Mouse (Mus musculus): ENCODE data around the gene Nprl3. TPM values are rescaled to one million over a fixed set of nuclear protein-coding genes. Genes with fewer than 3 reads are reported as not detected.
A peak's percentile ranks its signal among the peaks of the same experiment; 100 is the strongest.

The Nprl3 gene
- polyA plus RNA-seq, 1 experiment from 2014 or later = 38.6 TPM

- ATAC-seq (ENCODE audit: insufficient number of reproducible peaks, low FRiP score) = no peak
- no peak overlapping the region for H3K4me3 ChIP-seq
- peaks cover 75% of the 10 kb centered on the region for H3K4me1 ChIP-seq (replicated peaks)
- H3K36me3 ChIP-seq = peaks cover 4% of the 10 kb centered on the region; the same call in 1 of the 2 replicates
- H3K27ac ChIP-seq (ENCODE audit: poor library complexity, severe bottlenecking) = peak overlapping the region; percentile 10
- no peaks in the 10 kb centered on the region for H3K9me3 ChIP-seq (replicated peaks)
- no peak overlapping the region for H3K4me2 ChIP-seq
- H3K27me3 ChIP-seq (replicated peaks) = no peaks in the 10 kb centered on the region
- no peak overlapping the region for H3K9ac ChIP-seq
- WGBS = 65% methylated on average over 4 of the region's 4 CpGs
Observed at GRCm38 (mm10) chr11:32223297-32223967, 44.1 kb downstream of the Nprl3 start.

DNA sequence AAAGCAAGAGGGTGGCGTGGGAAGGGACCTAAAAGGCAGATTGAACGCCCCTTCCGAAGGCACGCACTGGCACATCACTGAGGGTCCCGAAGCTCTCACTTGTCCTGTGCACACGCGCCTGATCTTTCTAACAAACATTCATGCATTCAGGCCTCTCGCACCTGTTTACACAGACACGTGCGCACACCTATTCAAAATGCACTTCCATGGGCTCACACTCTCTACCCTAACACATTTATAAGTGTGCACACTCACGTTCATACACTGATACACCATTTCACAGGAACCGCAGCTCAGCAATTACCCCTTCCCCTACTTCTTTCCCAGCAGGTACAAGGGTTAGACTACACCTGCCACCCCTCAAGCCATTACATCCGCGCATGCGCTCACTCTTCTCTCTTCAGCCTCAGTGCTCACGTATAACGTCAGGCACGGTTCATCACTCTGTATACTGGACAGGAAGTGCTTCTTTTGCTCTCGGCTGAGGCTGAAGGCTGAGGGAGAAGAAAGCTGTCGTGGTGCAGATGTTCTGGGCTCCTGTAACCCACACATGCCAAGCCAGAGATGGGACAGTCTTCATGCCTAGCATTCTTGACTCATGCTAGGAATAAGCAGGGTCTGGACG is 44.8 kb downstream of the Nprl3 start:
- Histone ChIP-seq H3K27ac (ENCODE audit: poor library complexity, severe bottlenecking) (peak overlapping the region; percentile 91), H3K4me1 (replicated peaks) (peaks cover 81% of the 10 kb centered on the region), H3K27me3 (replicated peaks) (no peaks in the 10 kb centered on the region), H3K4me2 (peak overlapping the region; percentile 77), H3K9me3 (replicated peaks) (no peaks in the 10 kb centered on the region), H3K9ac (peak overlapping the region; percentile 92), H3K4me3 (peak overlapping the region; percentile 80), H3K36me3 (peaks cover 5% of the 10 kb centered on the region; the same call in 1 of the 2 replicates)
- no peak for ATAC-seq (ENCODE audit: insufficient number of reproducible peaks, low FRiP score)
- WGBS = 12% methylated on average over 21 of the region's 21 CpGs

DNA sequence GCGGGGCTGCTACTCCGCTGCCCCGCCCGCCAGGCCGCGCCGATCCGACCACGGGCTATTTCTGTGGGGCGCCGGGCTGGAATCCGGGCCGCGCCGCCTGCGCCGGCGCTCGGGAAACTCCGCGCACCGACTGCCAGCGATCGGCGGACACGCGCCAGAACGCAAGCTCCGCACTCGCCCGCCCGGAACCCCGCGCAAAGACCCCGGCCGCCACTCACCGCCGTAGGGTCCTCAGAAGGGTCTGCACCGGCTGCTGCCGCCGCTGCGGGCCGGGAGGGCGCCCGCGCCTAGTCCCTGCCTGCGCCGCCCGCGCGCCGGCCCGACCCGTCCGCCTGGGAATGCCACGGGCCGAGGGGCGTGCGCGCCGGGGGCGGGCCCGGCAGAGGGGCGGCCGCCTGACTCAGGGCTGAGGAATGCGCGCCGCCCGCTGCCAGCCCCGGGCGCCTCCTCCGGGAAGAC is 45.5 kb downstream of the Nprl3 start, which contains the start of gene Rhbdf1:
Gene Rhbdf1, minus strand, starts transcription at position 350 of the 459 bp plus-strand sequence.
- peak; percentile 69 for ATAC-seq (ENCODE audit: insufficient number of reproducible peaks, low FRiP score)
- Histone ChIP-seq H3K4me3 (peak within 1 kb of the TSS; percentile 80), H3K36me3 (peaks cover 6% of the 10 kb centered on the region; the same call in 1 of the 2 replicates), H3K9me3 (replicated peaks) (no peaks in the 10 kb centered on the region), H3K9ac (peak within 1 kb of the TSS; percentile 92), H3K27me3 (replicated peaks) (no peaks in the 10 kb centered on the region), H3K27ac (ENCODE audit: poor library complexity, severe bottlenecking) (peak within 1 kb of the TSS; percentile 91), H3K4me1 (replicated peaks) (peaks cover 78% of the 10 kb centered on the region), H3K4me2 (peak within 1 kb of the TSS; percentile 77)
- under 1% methylated on average over 61 of the region's 72 CpGs for WGBS

GRCm38 (mm10) chr11:32221225-32221950 is 46.1 kb downstream of the Nprl3 start:
- H3K9ac ChIP-seq = peak overlapping the region; percentile 92
- under 1% methylated on average over 45 of the region's 46 CpGs for WGBS
- no peaks in the 10 kb centered on the region for H3K9me3 ChIP-seq (replicated peaks)
- peak overlapping the region; percentile 80 for H3K4me3 ChIP-seq
- H3K4me1 ChIP-seq (replicated peaks) = peaks cover 75% of the 10 kb centered on the region
- peak; percentile 67 for ATAC-seq (ENCODE audit: insufficient number of reproducible peaks, low FRiP score)
- peaks cover 6% of the 10 kb centered on the region; the same call in 1 of the 2 replicates for H3K36me3 ChIP-seq
- no peaks in the 10 kb centered on the region for H3K27me3 ChIP-seq (replicated peaks)
- peak overlapping the region; percentile 77 for H3K4me2 ChIP-seq
- H3K27ac ChIP-seq (ENCODE audit: poor library complexity, severe bottlenecking) = peak overlapping the region; percentile 91

- H3K9ac ChIP-seq = peak overlapping the region; percentile 92
- peak; percentile 40 for ATAC-seq (ENCODE audit: insufficient number of reproducible peaks, low FRiP score)
- peak overlapping the region; percentile 91 for H3K27ac ChIP-seq (ENCODE audit: poor library complexity, severe bottlenecking)
- H3K4me3 ChIP-seq = peak overlapping the region; percentile 80
- peaks cover 70% of the 10 kb centered on the region for H3K4me1 ChIP-seq (replicated peaks)
- H3K9me3 ChIP-seq (replicated peaks) = no peaks in the 10 kb centered on the region
- WGBS = 28% methylated on average over 10 of the region's 10 CpGs
- H3K4me2 ChIP-seq = peak overlapping the region; percentile 77
- H3K27me3 ChIP-seq (replicated peaks) = no peaks in the 10 kb centered on the region
- peaks cover 12% of the 10 kb centered on the region for H3K36me3 ChIP-seq
Observed at GRCm38 (mm10) chr11:32220607-32221224, 46.8 kb downstream of the Nprl3 start.

DNA sequence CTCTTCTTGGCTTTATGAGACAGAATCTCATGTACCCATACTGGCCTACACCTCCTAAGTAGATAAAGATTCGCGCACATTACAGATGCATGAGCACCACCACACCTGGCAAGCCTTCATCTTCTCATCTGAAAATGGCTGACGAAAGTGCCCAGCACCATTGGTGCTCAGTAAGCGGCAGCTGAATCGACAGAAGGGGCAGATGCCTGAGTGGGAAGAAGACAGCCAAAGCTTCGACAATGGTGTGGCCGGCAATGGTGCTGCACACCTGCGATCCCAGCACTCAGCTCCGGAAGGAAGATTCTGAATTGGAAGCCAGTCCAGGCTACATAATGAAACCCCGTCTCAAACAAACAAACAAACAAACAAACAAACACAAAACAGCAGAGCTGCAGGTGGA is 48.2 kb downstream of the Nprl3 start:
- H3K9ac ChIP-seq = 0 out of 2 replicates have a peak overlapping the region, but pooled peaks have one; percentile 23
- H3K36me3 ChIP-seq = peaks cover 26% of the 10 kb centered on the region
- H3K9me3 ChIP-seq (replicated peaks) = no peaks in the 10 kb centered on the region
- ATAC-seq (ENCODE audit: insufficient number of reproducible peaks, low FRiP score) = no peak
- H3K4me1 ChIP-seq (replicated peaks) = peaks cover 55% of the 10 kb centered on the region
- H3K4me3 ChIP-seq = no peak overlapping the region
- H3K27me3 ChIP-seq (replicated peaks) = no peaks in the 10 kb centered on the region
- H3K27ac ChIP-seq (ENCODE audit: poor library complexity, severe bottlenecking) = no peak overlapping the region
- WGBS = 89% methylated on average over 10 of the region's 10 CpGs
- peak overlapping the region; percentile 77; the same call in 1 of the 2 replicates for H3K4me2 ChIP-seq

DNA sequence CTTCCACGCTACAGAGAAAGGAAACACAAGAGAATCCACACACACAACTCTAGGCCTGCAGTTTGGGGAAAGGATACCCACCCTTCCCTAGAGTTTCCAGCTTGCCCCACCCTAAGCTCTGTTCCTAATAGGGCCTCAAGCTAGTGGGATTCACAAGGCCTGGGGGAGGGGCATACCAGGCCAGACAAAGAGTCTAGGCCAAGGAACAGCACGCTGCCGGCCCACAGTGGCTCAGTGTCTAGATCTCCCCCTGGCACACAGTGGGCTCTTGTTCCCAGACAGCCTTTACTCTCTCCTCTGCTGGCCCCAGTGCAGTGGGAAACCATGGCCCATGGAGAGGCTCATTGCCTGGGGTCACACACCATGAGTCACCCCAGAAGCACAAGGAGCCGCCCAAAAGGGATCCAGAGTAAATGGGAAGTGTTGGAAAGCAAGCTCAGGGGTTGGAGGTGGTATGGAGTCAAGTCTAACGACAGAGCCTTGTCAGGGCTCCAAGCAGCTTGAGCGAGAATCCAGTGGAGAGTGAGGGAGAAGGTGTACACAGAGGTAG is 48.9 kb downstream of the Nprl3 start:
- Histone ChIP-seq H3K27me3 (replicated peaks) (no peaks in the 10 kb centered on the region), H3K27ac (ENCODE audit: poor library complexity, severe bottlenecking) (no peak overlapping the region), H3K4me3 (no peak overlapping the region), H3K9me3 (replicated peaks) (no peaks in the 10 kb centered on the region), H3K4me1 (replicated peaks) (peaks cover 48% of the 10 kb centered on the region), H3K4me2 (peak overlapping the region; percentile 20), H3K9ac (0 out of 2 replicates have a peak overlapping the region, but pooled peaks have one; percentile 16), H3K36me3 (peaks cover 34% of the 10 kb centered on the region)
- WGBS = 57% methylated on average over 6 of the region's 6 CpGs
- no peak for ATAC-seq (ENCODE audit: insufficient number of reproducible peaks, low FRiP score)

DNA sequence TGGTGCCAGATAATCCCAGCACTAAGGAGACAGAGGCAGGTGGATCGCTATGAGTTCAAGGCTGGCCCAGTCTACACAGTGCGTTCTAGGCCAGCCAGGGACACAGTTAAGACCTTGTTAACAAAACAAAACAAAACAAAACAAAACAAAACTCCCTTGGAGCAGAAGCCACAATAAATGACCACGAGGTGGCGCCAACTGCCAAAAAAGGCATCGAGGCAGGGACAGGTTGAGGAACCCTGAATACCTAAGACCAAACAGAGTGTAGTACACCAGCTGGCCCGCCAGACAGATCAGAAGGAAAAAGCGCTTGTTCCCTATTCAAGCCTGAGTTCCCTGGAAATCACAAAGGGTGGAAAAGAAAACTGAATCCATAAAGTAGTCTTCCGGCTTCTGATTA is 50.7 kb downstream of the Nprl3 start:
- 26% methylated on average over 8 of the region's 8 CpGs for WGBS
- no peaks in the 10 kb centered on the region for H3K27me3 ChIP-seq (replicated peaks)
- peaks cover 34% of the 10 kb centered on the region for H3K4me1 ChIP-seq (replicated peaks)
- H3K9ac ChIP-seq = no peak overlapping the region
- H3K27ac ChIP-seq (ENCODE audit: poor library complexity, severe bottlenecking) = no peak overlapping the region
- no peaks in the 10 kb centered on the region for H3K9me3 ChIP-seq (replicated peaks)
- peaks cover 51% of the 10 kb centered on the region for H3K36me3 ChIP-seq
- no peak overlapping the region for H3K4me2 ChIP-seq
- no peak for ATAC-seq (ENCODE audit: insufficient number of reproducible peaks, low FRiP score)
- no peak overlapping the region for H3K4me3 ChIP-seq

DNA sequence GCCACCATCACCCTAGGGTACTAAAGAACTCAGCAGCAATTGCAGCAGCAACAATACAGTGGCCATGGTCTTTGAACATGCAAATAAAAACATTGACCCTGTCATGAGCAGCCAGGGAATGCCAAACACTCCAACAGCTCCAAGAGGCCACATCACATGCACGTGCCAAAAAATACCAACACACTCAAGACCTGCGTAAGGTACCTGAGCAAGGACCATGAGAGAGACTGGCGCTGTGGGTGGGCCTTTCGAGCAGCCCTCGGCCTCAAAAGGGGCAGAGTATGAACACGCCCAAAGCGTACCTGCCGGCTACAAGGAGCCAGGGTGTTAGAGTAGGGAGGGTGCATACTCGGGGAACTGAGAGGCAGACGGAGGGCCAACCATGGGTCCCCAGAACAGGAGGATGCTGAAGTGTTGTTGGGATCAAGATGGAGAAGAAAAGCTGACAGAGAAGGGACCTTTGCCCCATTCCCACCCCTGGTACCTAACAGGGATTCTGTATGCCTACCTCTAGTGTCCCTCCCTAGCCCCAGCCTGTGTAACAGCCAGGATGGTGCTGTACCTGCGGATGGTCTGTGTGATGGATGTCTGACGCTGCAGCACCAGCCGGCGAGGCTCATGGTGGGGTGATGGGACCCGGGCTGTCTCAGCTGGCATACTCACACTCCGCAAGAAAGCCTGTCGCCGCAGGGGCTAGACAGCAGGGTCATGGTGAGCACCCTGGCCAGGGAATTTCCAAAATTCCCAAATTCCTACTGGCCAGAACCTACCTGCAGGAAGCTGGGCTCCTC is 51.9 kb downstream of the Nprl3 start:
- WGBS = 94% methylated on average over 18 of the region's 18 CpGs
- no peak overlapping the region for H3K4me3 ChIP-seq
- ATAC-seq (ENCODE audit: insufficient number of reproducible peaks, low FRiP score) = no peak
- no peaks in the 10 kb centered on the region for H3K27me3 ChIP-seq (replicated peaks)
- H3K4me2 ChIP-seq = no peak overlapping the region
- peaks cover 64% of the 10 kb centered on the region for H3K36me3 ChIP-seq
- H3K9me3 ChIP-seq (replicated peaks) = no peaks in the 10 kb centered on the region
- H3K27ac ChIP-seq (ENCODE audit: poor library complexity, severe bottlenecking) = no peak overlapping the region
- H3K9ac ChIP-seq = no peak overlapping the region
- peaks cover 28% of the 10 kb centered on the region for H3K4me1 ChIP-seq (replicated peaks)

- H3K36me3 ChIP-seq = peaks cover 86% of the 10 kb centered on the region
- ATAC-seq (ENCODE audit: insufficient number of reproducible peaks, low FRiP score) = peak; percentile 40; the same call in 1 of the 2 replicates
- H3K9me3 ChIP-seq (replicated peaks) = no peaks in the 10 kb centered on the region
- WGBS = 87% methylated on average over 9 of the region's 9 CpGs
- H3K4me2 ChIP-seq = no peak overlapping the region
- H3K27ac ChIP-seq (ENCODE audit: poor library complexity, severe bottlenecking) = no peak overlapping the region
- peaks cover 7% of the 10 kb centered on the region; the same call in 1 of the 2 replicates for H3K4me1 ChIP-seq (replicated peaks)
- no peak overlapping the region for H3K4me3 ChIP-seq
- no peak overlapping the region for H3K9ac ChIP-seq
- no peaks in the 10 kb centered on the region for H3K27me3 ChIP-seq (replicated peaks)
Observed at GRCm38 (mm10) chr11:32210623-32211022, 56.9 kb downstream of the Nprl3 start.
